Mouse (Mus musculus) midbrain, postnatal 0 days (tissue): Measurements from ENCODE around the gene Fxyd4. TPM values are rescaled to one million over a fixed set of nuclear protein-coding genes. Genes with fewer than 3 reads are reported as not detected.

Experiments
- ATAC-seq: fragments of 200-750 bp; cut with Nextera tagmentation; 2 replicates; pipeline ENCODE4 v1.8.0; 2017; ENCODE audit warnings: moderate number of reproducible peaks, mild to moderate bottlenecking, moderate TSS enrichment, moderate library complexity; ENCODE audit not compliant: low FRiP score
- DNase-seq: peaks from one replicate; pipeline ENCODE4 v3.0.0-alpha.2; 2015; ENCODE audit warnings: low spot score
- H3K27ac ChIP-seq: fragments of 300-500 bp; sonication (generic); 2 replicates; pipeline ENCODE4 v1.5.1; 2014; ENCODE audit warnings: low read depth, mild to moderate bottlenecking, low read length, mixed read lengths
- H3K27me3 ChIP-seq: fragments of 300-500 bp; sonication (generic); 2 replicates; pipeline ENCODE4 v1.6.1; 2014; ENCODE audit warnings: low read length, control low read depth, mixed read lengths; ENCODE audit not compliant: insufficient read depth
- H3K36me3 ChIP-seq: fragments of 300-500 bp; sonication (generic); 2 replicates; pipeline ENCODE4 v1.6.1; 2014; ENCODE audit warnings: low read length, control low read depth, mixed read lengths; ENCODE audit not compliant: insufficient read depth
- H3K4me1 ChIP-seq: fragments of 300-500 bp; sonication (generic); 2 replicates; pipeline ENCODE4 v1.6.1; 2014; ENCODE audit warnings: mild to moderate bottlenecking, control low read depth, antibody characterized with exemption, low read length, mixed read lengths; ENCODE audit not compliant: insufficient read depth
- H3K4me2 ChIP-seq: fragments of 300-500 bp; sonication (generic); 2 replicates; pipeline ENCODE4 v1.6.1; 2014; ENCODE audit warnings: low read depth, mild to moderate bottlenecking, low read length, mixed read lengths; ENCODE audit not compliant: poor library complexity, severe bottlenecking
- H3K4me3 ChIP-seq: fragments of 300-500 bp; sonication (generic); 2 replicates; pipeline ENCODE4 v1.5.1; 2014; ENCODE audit warnings: low read depth, mild to moderate bottlenecking, low read length, moderate library complexity
- H3K9ac ChIP-seq: fragments of 300-500 bp; sonication (generic); replicated peaks from 2 replicates; pipeline ENCODE4 v1.6.1; 2014; ENCODE audit warnings: mild to moderate bottlenecking, low read length, moderate library complexity, mixed read lengths; ENCODE audit not compliant: poor library complexity, severe bottlenecking
- H3K9me3 ChIP-seq: fragments of 300-500 bp; sonication (generic); 2 replicates; pipeline ENCODE4 v1.6.1; 2016; ENCODE audit warnings: low read length, control low read depth
- CTCF ChIP-seq: IDR thresholded peaks from 2 replicates; pipeline ENCODE4 v1.5.1; 2016; ENCODE audit warnings: antibody characterized with exemption, mild to moderate bottlenecking
- WGBS: fragments of 180-500 bp; shearing (Covaris S2); extraction: QIAGEN DNeasy Blood & Tissue Kit; methylation state at CpG from one replicate; pipeline ENCODE4 v1.1.7; 2014; 5-methylcytosine and 5-hydroxymethylcytosine counted together
- polyA plus RNA-seq: library from polyadenylated mRNA; unstranded; fragments of >200 nt; fragmentation: Nextera tagmentation; extraction: Ambion mirVana; gene quantifications from 2 replicates; pipeline ENCODE4 v1.2.1, GENCODE M21; 2015
- total RNA-seq: library from RNA; depleted of rRNA; stranded (reverse); fragments of >200 nt; gene quantifications from 2 replicates; pipeline ENCODE4 v1.2.3, GENCODE M21; 2014

Gene Fxyd4
- total and polyA plus RNA-seq, 2 experiments from 2014 or later: 0.96 TPM; not detected in 1

- no peak overlapping the region for H3K9ac ChIP-seq
- H3K4me2 ChIP-seq: no peak overlapping the region
- H3K36me3 ChIP-seq: peaks cover 3% of the 10 kb centered on the region; the same call in 1 of the 2 replicates
- DNase-seq (peak; percentile 36), ATAC-seq (no peak)
- WGBS: 62% methylated on average over 11 of the region's 11 CpGs
- peak; percentile 72 for TF ChIP-seq CTCF
- no peak overlapping the region for H3K27ac ChIP-seq
- no peak overlapping the region for H3K4me3 ChIP-seq
- no peaks in the 10 kb centered on the region for H3K27me3 ChIP-seq
- no peaks in the 10 kb centered on the region for H3K4me1 ChIP-seq
- H3K9me3 ChIP-seq: no peaks in the 10 kb centered on the region
Observed at GRCm38 (mm10) chr6:117932325-117933051, 5.0 kb downstream of the Fxyd4 start.

GRCm38 (mm10) chr6:117929945-117930655 is 7.4 kb downstream of the Fxyd4 start:
- DNase-seq (no peak), ATAC-seq (no peak)
- no peak for TF ChIP-seq CTCF
- H3K4me3 ChIP-seq: no peak overlapping the region
- H3K4me2 ChIP-seq: no peak overlapping the region
- 98% methylated on average over 3 of the region's 3 CpGs for WGBS
- no peaks in the 10 kb centered on the region for H3K27me3 ChIP-seq
- H3K4me1 ChIP-seq: no peaks in the 10 kb centered on the region
- no peak overlapping the region for H3K27ac ChIP-seq
- H3K36me3 ChIP-seq: peaks cover 3% of the 10 kb centered on the region; the same call in 1 of the 2 replicates
- no peak overlapping the region for H3K9ac ChIP-seq
- H3K9me3 ChIP-seq: no peaks in the 10 kb centered on the region

- H3K27me3 ChIP-seq: no peaks in the 10 kb centered on the region
- no peak overlapping the region for H3K4me3 ChIP-seq
- no peak for DNase-seq
- no peak for ATAC-seq
- H3K4me2 ChIP-seq: no peak overlapping the region
- H3K27ac ChIP-seq: no peak overlapping the region
- no peak overlapping the region for H3K9ac ChIP-seq
- 95% methylated on average over 5 of the region's 5 CpGs for WGBS
- no peak for TF ChIP-seq CTCF
- H3K4me1 ChIP-seq: no peaks in the 10 kb centered on the region
- H3K36me3 ChIP-seq: peaks cover 3% of the 10 kb centered on the region; the same call in 1 of the 2 replicates
- H3K9me3 ChIP-seq: no peaks in the 10 kb centered on the region
Observed at GRCm38 (mm10) chr6:117928746-117929145, 8.7 kb downstream of the Fxyd4 start.

- DNase-seq: no peak
- no peak overlapping the region for H3K9ac ChIP-seq
- H3K27me3 ChIP-seq: no peaks in the 10 kb centered on the region
- WGBS: 84% methylated on average over 7 of the region's 7 CpGs
- TF ChIP-seq CTCF: no peak
- H3K36me3 ChIP-seq: peaks cover 3% of the 10 kb centered on the region; the same call in 1 of the 2 replicates
- no peaks in the 10 kb centered on the region for H3K9me3 ChIP-seq
- H3K4me1 ChIP-seq: no peaks in the 10 kb centered on the region
- no peak overlapping the region for H3K27ac ChIP-seq
- H3K4me3 ChIP-seq: no peak overlapping the region
- H3K4me2 ChIP-seq: no peak overlapping the region
- ATAC-seq: no peak
Observed at GRCm38 (mm10) chr6:117927955-117928354, 9.5 kb downstream of the Fxyd4 start.

- no peak overlapping the region for H3K9ac ChIP-seq
- no peak for TF ChIP-seq CTCF
- no peak for DNase-seq
- ATAC-seq: no peak
- no peaks in the 10 kb centered on the region for H3K9me3 ChIP-seq
- no peak overlapping the region for H3K27ac ChIP-seq
- no peak overlapping the region for H3K4me3 ChIP-seq
- no peaks in the 10 kb centered on the region for H3K4me1 ChIP-seq
- H3K36me3 ChIP-seq: peaks cover 3% of the 10 kb centered on the region; the same call in 1 of the 2 replicates
- H3K4me2 ChIP-seq: no peak overlapping the region
- no peaks in the 10 kb centered on the region for H3K27me3 ChIP-seq
- WGBS: 88% methylated on average over 4 of the region's 4 CpGs
Observed at GRCm38 (mm10) chr6:117926871-117927491, 10.5 kb downstream of the Fxyd4 start.
